Mouse (Mus musculus) monocyte, adult 2 months (primary cell): Measurements from ENCODE around the gene Syt14.

Experiments
- DNase-seq, 2 experiments: peaks; one replicate each; pipeline ENCODE4 v3.0.0; 2022; ENCODE audit warnings: low spot score in 2 of 2, low read depth in 1 of 2

Gene Syt14

GRCm38 (mm10) chr1:193035371-193036238 is at the start of gene Syt14:
TSS of gene Syt14 (minus strand) at chr1:193035775.
- DNase-seq, result no peak

GRCm38 (mm10) chr1:193084016-193084415 is 48.4 kb upstream of the Syt14 start:
- no peak for DNase-seq

GRCm38 (mm10) chr1:193083051-193083450 is 47.5 kb upstream of the Syt14 start:
- DNase-seq, result no peak

GRCm38 (mm10) chr1:193082311-193082921 is 46.8 kb upstream of the Syt14 start:
- no peak for DNase-seq

- no peak for DNase-seq
These were observed 27.0 kb upstream of the Syt14 start for GRCm38 (mm10) chr1:193062618-193063017.

GRCm38 (mm10) chr1:193060167-193060566 is 24.6 kb upstream of the Syt14 start:
- no peak for DNase-seq

- no peak for DNase-seq
These were observed 24.0 kb upstream of the Syt14 start for GRCm38 (mm10) chr1:193059596-193059995.

- no peak for DNase-seq
These were observed 18.8 kb upstream of the Syt14 start for GRCm38 (mm10) chr1:193054401-193054800.

GRCm38 (mm10) chr1:193053065-193053464 is 17.5 kb upstream of the Syt14 start:
- DNase-seq, result no peak

- no peak for DNase-seq
These were observed 12.0 kb upstream of the Syt14 start for GRCm38 (mm10) chr1:193047616-193048015.

GRCm38 (mm10) chr1:193042760-193043295 is 7.3 kb upstream of the Syt14 start:
- DNase-seq, result no peak

- no peak for DNase-seq
These were observed 614 bp downstream of the Syt14 start for GRCm38 (mm10) chr1:193034951-193035370.

GRCm38 (mm10) chr1:193024311-193024710 is 11.3 kb downstream of the Syt14 start:
- DNase-seq, result no peak

GRCm38 (mm10) chr1:193012351-193012750 is 23.2 kb downstream of the Syt14 start:
- DNase-seq, result no peak

GRCm38 (mm10) chr1:193011000-193011769 is 24.4 kb downstream of the Syt14 start:
- DNase-seq, result no peak

- no peak for DNase-seq
These were observed 31.0 kb downstream of the Syt14 start for GRCm38 (mm10) chr1:193004581-193004980.

- no peak for DNase-seq
These were observed 31.6 kb downstream of the Syt14 start for GRCm38 (mm10) chr1:193003953-193004352.

- no peak for DNase-seq
These were observed 33.3 kb downstream of the Syt14 start for GRCm38 (mm10) chr1:193002307-193002706.

GRCm38 (mm10) chr1:193001587-193001986 is 34.0 kb downstream of the Syt14 start:
- no peak for DNase-seq

GRCm38 (mm10) chr1:193000908-193001307 is 34.7 kb downstream of the Syt14 start:
- no peak for DNase-seq

GRCm38 (mm10) chr1:192994179-192994873 is 41.2 kb downstream of the Syt14 start:
- no peak for DNase-seq
